Mouse (Mus musculus) limb, embryonic 11.5 days (tissue): ENCODE data around the gene Itih3. TPM values are rescaled to one million over a fixed set of nuclear protein-coding genes. Genes with fewer than 3 reads are reported as not detected.

ENCODE experiments used
- ATAC-seq: fragments of 200-750 bp; cut with Nextera tagmentation; 2 replicates; pipeline ENCODE4 v1.8.0; 2017; ENCODE audit warnings: low read depth; ENCODE audit not compliant: insufficient number of reproducible peaks, low FRiP score, low TSS enrichment
- DNase-seq: peaks from one replicate; pipeline ENCODE4 v3.0.0-alpha.2; 2015; ENCODE audit warnings: low spot score
- H3K27ac ChIP-seq: fragments of 300-500 bp; sonication (generic); replicated peaks from 2 replicates; pipeline ENCODE4 v1.5.1; 2014; ENCODE audit warnings: low read depth, mild to moderate bottlenecking, low read length
- H3K27me3 ChIP-seq: fragments of 300-500 bp; sonication (generic); 2 replicates; pipeline ENCODE4 v1.6.1; 2014; ENCODE audit warnings: mild to moderate bottlenecking, low read length, mixed read lengths; ENCODE audit not compliant: control insufficient read depth, insufficient read depth
- H3K36me3 ChIP-seq: fragments of 300-500 bp; sonication (generic); 2 replicates; pipeline ENCODE4 v1.6.1; 2014; ENCODE audit warnings: mild to moderate bottlenecking, low read length, moderate library complexity, mixed read lengths; ENCODE audit not compliant: control insufficient read depth, insufficient read depth
- H3K4me1 ChIP-seq: fragments of 300-500 bp; sonication (generic); 2 replicates; pipeline ENCODE4 v1.6.1; 2014; ENCODE audit warnings: low read length, mixed read lengths; ENCODE audit not compliant: control insufficient read depth, insufficient read depth
- H3K4me2 ChIP-seq: fragments of 300-500 bp; sonication (generic); 2 replicates; pipeline ENCODE4 v1.6.1; 2014; ENCODE audit warnings: low read depth, mild to moderate bottlenecking, moderate library complexity; ENCODE audit not compliant: severe bottlenecking
- H3K4me3 ChIP-seq: fragments of 300-500 bp; sonication (generic); 2 replicates; pipeline ENCODE4 v1.5.1; 2014; ENCODE audit warnings: low read depth, low read length
- H3K9ac ChIP-seq: fragments of 300-500 bp; sonication (generic); 2 replicates; pipeline ENCODE4 v1.6.1; 2014; ENCODE audit warnings: mild to moderate bottlenecking, low read length
- H3K9me3 ChIP-seq: fragments of 300-500 bp; sonication (generic); 2 replicates; pipeline ENCODE4 v1.6.1; 2016; ENCODE audit warnings: low read length; ENCODE audit not compliant: control insufficient read depth
- WGBS: fragments of 180-500 bp; shearing (Covaris S2); extraction: QIAGEN DNeasy Blood & Tissue Kit; methylation state at CpG from one replicate; pipeline ENCODE4 v1.1.7; 2014; 5-methylcytosine and 5-hydroxymethylcytosine counted together
- polyA plus RNA-seq: library from polyadenylated mRNA; unstranded; fragments of >200 nt; fragmentation: Nextera tagmentation; extraction: Ambion mirVana; gene quantifications from 2 replicates; pipeline ENCODE4 v1.2.1, GENCODE M21; 2014

Itih3 gene
- polyA plus RNA-seq, 1 experiment from 2014 or later: 0.15 TPM

- H3K36me3 ChIP-seq: no peaks in the 10 kb centered on the region
- WGBS: 91% methylated on average over 7 of the region's 7 CpGs
- no peak for DNase-seq
Observed at GRCm38 (mm10) chr14:30943038-30943437, 19.5 kb upstream of the Itih3 start, which contains the start of gene Itih1. Gene Itih1 (minus strand): TSS chr14:30943289.

GRCm38 (mm10) chr14:30942254-30942653, 18.7 kb upstream of the Itih3 start:
- Histone ChIP-seq H3K4me3 (no peak overlapping the region), H3K27me3 (no peaks in the 10 kb centered on the region), H3K9me3 (no peaks in the 10 kb centered on the region), H3K27ac (no peak overlapping the region), H3K36me3 (no peaks in the 10 kb centered on the region), H3K4me2 (no peak overlapping the region), H3K9ac (no peak overlapping the region), H3K4me1 (no peaks in the 10 kb centered on the region)
- no peak for ATAC-seq
- WGBS: 92% methylated on average over 4 of the region's 4 CpGs
- no peak for DNase-seq

More at GRCm38 (mm10) chr14:30943038-30943437, 19.5 kb upstream of the Itih3 start, which contains the start of gene Itih1:
- no peak within 1 kb of the TSS for H3K4me3 ChIP-seq
- no peak within 1 kb of the TSS for H3K27ac ChIP-seq
- ATAC-seq: no peak
- no peak within 1 kb of the TSS for H3K9ac ChIP-seq
- H3K4me1 ChIP-seq: no peaks in the 10 kb centered on the region
- H3K9me3 ChIP-seq: no peaks in the 10 kb centered on the region
- H3K27me3 ChIP-seq: no peaks in the 10 kb centered on the region
- no peak within 1 kb of the TSS for H3K4me2 ChIP-seq

DNA sequence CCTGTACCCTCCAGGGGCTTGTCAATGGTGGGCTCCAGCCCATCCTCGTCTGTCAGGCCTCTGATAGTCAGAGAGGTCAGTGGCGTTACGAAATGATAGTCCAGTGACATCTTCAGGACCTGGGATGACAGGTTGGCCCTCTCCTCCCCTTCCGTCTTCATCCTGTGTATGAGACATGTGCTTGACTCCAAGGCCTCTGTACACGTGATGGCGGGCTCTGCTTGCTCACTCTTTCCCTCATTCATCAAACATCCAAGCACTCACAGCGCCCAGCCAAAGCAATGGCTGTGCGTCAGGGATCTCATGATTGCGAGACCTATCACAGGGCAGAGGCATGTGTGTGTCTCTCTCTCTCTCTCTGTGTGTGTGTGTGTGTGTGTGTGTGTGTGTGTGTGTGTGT, 9.8 kb upstream of the Itih3 start:
- WGBS: 86% methylated on average over 9 of the region's 9 CpGs
- Histone ChIP-seq H3K36me3 (no peaks in the 10 kb centered on the region), H3K9ac (no peak overlapping the region), H3K27me3 (no peaks in the 10 kb centered on the region), H3K27ac (no peak overlapping the region), H3K9me3 (no peaks in the 10 kb centered on the region), H3K4me2 (no peak overlapping the region), H3K4me3 (no peak overlapping the region), H3K4me1 (no peaks in the 10 kb centered on the region)
- DNase-seq (no peak), ATAC-seq (no peak)

GRCm38 (mm10) chr14:30930386-30930785, 6.8 kb upstream of the Itih3 start:
- WGBS: 92% methylated on average over 4 of the region's 4 CpGs
- no peak overlapping the region for H3K9ac ChIP-seq
- no peaks in the 10 kb centered on the region for H3K36me3 ChIP-seq
- DNase-seq (no peak), ATAC-seq (no peak)
- H3K4me3 ChIP-seq: no peak overlapping the region
- no peak overlapping the region for H3K4me2 ChIP-seq
- H3K27ac ChIP-seq: no peak overlapping the region
- no peaks in the 10 kb centered on the region for H3K4me1 ChIP-seq
- no peaks in the 10 kb centered on the region for H3K9me3 ChIP-seq
- H3K27me3 ChIP-seq: no peaks in the 10 kb centered on the region

- H3K36me3 ChIP-seq: no peaks in the 10 kb centered on the region
- no peak overlapping the region for H3K4me2 ChIP-seq
- DNase-seq: no peak
- no peak overlapping the region for H3K9ac ChIP-seq
- no peak for ATAC-seq
- no peak overlapping the region for H3K4me3 ChIP-seq
- no peak overlapping the region for H3K27ac ChIP-seq
- 90% methylated on average over 3 of the region's 3 CpGs for WGBS
- no peaks in the 10 kb centered on the region for H3K9me3 ChIP-seq
- H3K27me3 ChIP-seq: no peaks in the 10 kb centered on the region
- H3K4me1 ChIP-seq: no peaks in the 10 kb centered on the region
Observed at GRCm38 (mm10) chr14:30925492-30925891, 1.9 kb upstream of the Itih3 start.

DNA sequence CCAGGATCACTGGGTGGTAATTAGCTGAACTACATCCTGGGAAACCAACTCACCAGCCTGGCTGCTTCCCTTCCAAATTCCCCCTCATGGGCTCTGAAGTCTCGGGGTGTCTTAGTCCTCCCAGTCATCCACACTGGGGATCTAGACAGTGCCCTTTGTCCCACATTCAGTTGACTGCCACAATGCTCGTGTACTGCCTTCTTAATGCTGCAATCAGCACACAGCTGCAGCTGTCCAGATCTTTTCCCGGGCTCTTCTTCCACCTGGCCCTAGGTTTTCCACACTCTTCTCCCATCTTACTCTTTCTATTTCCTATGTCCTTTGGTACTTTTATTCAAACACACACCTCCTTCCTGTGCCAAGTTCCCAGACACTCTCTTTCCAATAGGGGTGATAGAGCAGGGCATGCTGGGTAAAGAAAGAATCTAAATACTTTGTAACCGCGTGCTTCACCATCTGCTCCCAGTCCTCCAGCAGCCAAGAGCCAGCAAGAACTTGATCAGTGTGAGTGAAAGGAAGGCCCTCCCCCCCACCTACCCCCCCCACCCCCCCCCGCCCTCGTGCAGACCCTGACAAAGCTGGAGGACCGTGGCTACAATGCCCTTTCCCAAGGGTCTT, 1.4 kb downstream of the Itih3 start:
- Histone ChIP-seq H3K4me3 (no peak overlapping the region), H3K4me1 (no peaks in the 10 kb centered on the region), H3K27ac (no peak overlapping the region), H3K36me3 (no peaks in the 10 kb centered on the region), H3K4me2 (no peak overlapping the region), H3K27me3 (no peaks in the 10 kb centered on the region), H3K9me3 (no peaks in the 10 kb centered on the region), H3K9ac (no peak overlapping the region)
- no peak for DNase-seq
- no peak for ATAC-seq
- WGBS: 75% methylated on average over 8 of the region's 8 CpGs

GRCm38 (mm10) chr14:30916516-30916915, 7.0 kb downstream of the Itih3 start:
- no peaks in the 10 kb centered on the region for H3K36me3 ChIP-seq
- 89% methylated on average over 1 of the region's 1 CpGs for WGBS
- no peaks in the 10 kb centered on the region for H3K27me3 ChIP-seq
- no peak overlapping the region for H3K9ac ChIP-seq
- no peak overlapping the region for H3K27ac ChIP-seq
- no peak overlapping the region for H3K4me2 ChIP-seq
- DNase-seq: no peak
- H3K4me1 ChIP-seq: no peaks in the 10 kb centered on the region
- no peak for ATAC-seq
- H3K9me3 ChIP-seq: no peaks in the 10 kb centered on the region
- H3K4me3 ChIP-seq: no peak overlapping the region

DNA sequence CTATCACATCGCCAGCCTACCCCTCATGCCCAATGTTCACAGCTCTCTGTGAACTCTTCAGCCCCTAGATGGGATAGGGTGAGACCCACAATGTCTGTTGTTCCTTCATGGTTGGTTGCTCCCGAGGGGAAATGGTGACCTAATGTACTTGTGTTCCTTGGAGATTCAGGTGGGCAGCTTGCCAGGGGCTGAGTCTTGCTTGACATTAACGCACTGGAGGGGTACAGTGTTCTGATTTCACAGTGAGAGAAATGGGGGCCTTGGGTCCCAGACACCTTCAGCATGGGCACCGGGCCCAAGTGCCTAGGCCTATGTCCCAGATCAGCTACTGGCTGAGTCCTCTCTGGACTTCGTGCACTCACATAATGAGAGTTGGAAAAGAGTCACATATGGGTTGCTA, 10.2 kb downstream of the Itih3 start:
- H3K4me2 ChIP-seq: no peak overlapping the region
- H3K9me3 ChIP-seq: no peaks in the 10 kb centered on the region
- no peaks in the 10 kb centered on the region for H3K27me3 ChIP-seq
- no peaks in the 10 kb centered on the region for H3K4me1 ChIP-seq
- DNase-seq: no peak
- H3K27ac ChIP-seq: no peak overlapping the region
- no peaks in the 10 kb centered on the region for H3K36me3 ChIP-seq
- H3K9ac ChIP-seq: no peak overlapping the region
- no peak for ATAC-seq
- H3K4me3 ChIP-seq: no peak overlapping the region
- 90% methylated on average over 5 of the region's 5 CpGs for WGBS

DNA sequence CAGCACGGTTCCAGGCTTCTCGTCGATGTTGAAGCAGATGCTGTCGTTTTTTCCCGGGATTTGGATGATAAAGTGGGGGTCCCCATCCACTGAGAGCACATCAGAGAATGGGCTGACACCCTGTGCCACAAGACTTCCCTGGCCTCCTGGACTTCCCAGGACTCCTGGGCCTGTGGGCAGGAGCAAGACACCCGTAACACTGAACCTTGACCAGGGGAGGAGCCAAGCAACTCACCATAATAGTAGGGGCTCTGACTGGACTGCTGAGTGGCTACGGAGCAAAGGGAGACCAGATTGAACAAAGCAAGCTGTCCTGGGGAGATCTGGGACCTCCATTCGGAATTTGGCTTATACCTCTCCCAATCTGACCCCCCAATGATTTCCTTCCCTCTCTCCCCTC, 10.9 kb downstream of the Itih3 start:
- H3K27ac ChIP-seq: no peak overlapping the region
- H3K27me3 ChIP-seq: no peaks in the 10 kb centered on the region
- no peak overlapping the region for H3K4me2 ChIP-seq
- H3K9ac ChIP-seq: no peak overlapping the region
- DNase-seq (no peak), ATAC-seq (no peak)
- no peaks in the 10 kb centered on the region for H3K9me3 ChIP-seq
- 78% methylated on average over 8 of the region's 8 CpGs for WGBS
- no peaks in the 10 kb centered on the region for H3K36me3 ChIP-seq
- no peak overlapping the region for H3K4me3 ChIP-seq
- H3K4me1 ChIP-seq: no peaks in the 10 kb centered on the region
